Mouse (Mus musculus): Measurements from ENCODE around the gene Inpp5e. TPM values are rescaled to one million over a fixed set of nuclear protein-coding genes. Genes with fewer than 3 reads are reported as not detected.
A peak's percentile ranks its signal among the peaks of the same experiment; 100 is the strongest.

Gene Inpp5e
- total RNA-seq, 2 experiments from 2014 or later, result 28.1 to 28.2 TPM

DNA sequence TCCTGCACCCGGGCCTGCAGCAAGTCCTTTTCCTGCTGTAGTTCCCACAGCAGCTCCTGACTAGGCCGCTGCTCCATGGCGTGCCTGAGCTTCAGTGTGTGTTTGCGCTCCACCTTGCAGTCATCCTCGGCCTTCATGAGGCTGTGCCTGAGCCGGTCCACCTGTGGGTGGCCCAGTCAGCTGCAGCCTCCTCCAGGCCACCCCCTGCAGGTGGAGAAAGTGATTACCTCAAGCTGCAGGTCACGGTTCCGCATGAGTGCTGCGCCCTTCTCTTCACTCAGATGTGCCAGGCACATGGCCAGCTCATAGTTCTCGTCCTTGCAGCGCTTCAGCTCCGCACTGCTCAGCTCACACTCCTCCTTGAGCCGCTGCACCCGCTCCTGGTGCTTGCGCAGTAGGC is 51.5 kb downstream of the Inpp5e start:
- no peak for DNase-seq (ENCODE audit: extremely low spot score in 1 of 2, low spot score in 2 of 2)
- TF ChIP-seq CTCF (IDR thresholded peaks at IDR 0.05), result no peak; the same call in none of the 2 replicates
- H3K4me3 ChIP-seq, result no peak overlapping the region
- intact Hi-C loops (cut with DNase I), result no loop called here
- H3K27ac ChIP-seq, result no peak overlapping the region

- Histone ChIP-seq H3K27ac (no peak overlapping the region), H3K4me3 (no peak overlapping the region)
- DNase-seq (ENCODE audit: extremely low spot score in 1 of 2, low spot score in 2 of 2), result no peak
- intact Hi-C loops (cut with DNase I), result no loop called here
- TF ChIP-seq CTCF (IDR thresholded peaks at IDR 0.05), result no peak
Observed at GRCm38 (mm10) chr2:26356678-26357077, 52.3 kb downstream of the Inpp5e start.

GRCm38 (mm10) chr2:26356231-26356630 is 52.8 kb downstream of the Inpp5e start:
- no peak for TF ChIP-seq CTCF (IDR thresholded peaks at IDR 0.05)
- no peak overlapping the region for H3K27ac ChIP-seq
- no peak for DNase-seq (ENCODE audit: extremely low spot score in 1 of 2, low spot score in 2 of 2)
- no peak overlapping the region for H3K4me3 ChIP-seq
- intact Hi-C loops (cut with DNase I), result no loop called here

- Histone ChIP-seq H3K27ac (no peak overlapping the region), H3K4me3 (no peak overlapping the region)
- intact Hi-C loops (cut with DNase I), result no loop called here
- no peak for TF ChIP-seq CTCF (IDR thresholded peaks at IDR 0.05)
- DNase-seq (ENCODE audit: extremely low spot score in 1 of 2, low spot score in 2 of 2), result no peak
Observed at GRCm38 (mm10) chr2:26354401-26354800, 54.6 kb downstream of the Inpp5e start.

DNA sequence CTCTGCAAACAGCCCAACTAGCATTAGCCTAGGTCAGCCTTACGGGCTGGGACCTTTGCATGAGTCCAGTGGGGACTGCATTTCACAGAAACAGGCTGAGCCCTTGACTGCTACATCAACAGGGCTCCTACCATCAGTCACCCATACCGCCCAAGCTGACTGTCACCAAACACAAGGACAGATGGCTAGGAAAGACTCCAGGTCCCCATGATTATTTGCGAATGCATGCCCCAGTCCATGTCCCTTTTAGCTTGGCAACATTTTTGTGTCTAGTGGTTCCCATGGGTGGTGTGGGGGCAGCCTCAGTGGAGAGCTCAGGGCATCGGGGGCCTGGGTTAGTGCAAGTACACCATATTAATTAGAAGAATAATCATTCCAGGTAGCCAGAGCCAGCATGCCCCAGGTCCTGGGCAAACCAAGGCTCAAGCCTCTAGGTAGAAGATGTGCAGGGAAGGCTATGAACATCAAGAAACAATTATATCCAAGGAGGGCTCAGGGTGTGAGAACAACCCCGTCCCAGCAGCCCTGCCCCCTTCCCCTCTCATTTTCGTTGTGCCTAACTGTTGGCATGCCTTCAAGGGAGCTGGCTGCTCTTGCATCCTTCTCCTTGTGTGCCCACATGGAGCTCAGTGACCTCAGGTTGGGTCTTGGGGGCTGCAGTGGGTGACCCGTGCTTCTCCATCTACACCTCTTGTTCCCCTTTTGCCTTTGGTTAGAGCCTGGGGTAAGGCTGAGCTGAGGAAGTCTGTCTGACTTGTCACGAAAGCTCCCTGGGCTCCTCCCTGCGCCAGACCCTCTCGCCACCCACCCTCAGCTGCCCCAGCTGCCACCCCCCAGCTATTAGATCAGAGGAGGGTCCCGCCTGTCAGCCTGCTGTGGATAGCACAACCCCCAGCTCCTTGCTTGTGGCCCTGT is 55.7 kb downstream of the Inpp5e start:
- H3K27ac ChIP-seq, result peak overlapping the region; percentile 80; the same call in 1 of the 2 replicates
- TF ChIP-seq CTCF (IDR thresholded peaks at IDR 0.05), result no peak
- H3K4me3 ChIP-seq, result peak overlapping the region; percentile 76
- intact Hi-C loops (cut with DNase I), result no loop called here
- no peak for DNase-seq (ENCODE audit: extremely low spot score in 1 of 2, low spot score in 2 of 2)

- peak; percentile 1; the same call in 1 of the 2 replicates for TF ChIP-seq CTCF (IDR thresholded peaks at IDR 0.05)
Observed at GRCm38 (mm10) chr2:26352291-26352910, 56.6 kb downstream of the Inpp5e start.

DNA sequence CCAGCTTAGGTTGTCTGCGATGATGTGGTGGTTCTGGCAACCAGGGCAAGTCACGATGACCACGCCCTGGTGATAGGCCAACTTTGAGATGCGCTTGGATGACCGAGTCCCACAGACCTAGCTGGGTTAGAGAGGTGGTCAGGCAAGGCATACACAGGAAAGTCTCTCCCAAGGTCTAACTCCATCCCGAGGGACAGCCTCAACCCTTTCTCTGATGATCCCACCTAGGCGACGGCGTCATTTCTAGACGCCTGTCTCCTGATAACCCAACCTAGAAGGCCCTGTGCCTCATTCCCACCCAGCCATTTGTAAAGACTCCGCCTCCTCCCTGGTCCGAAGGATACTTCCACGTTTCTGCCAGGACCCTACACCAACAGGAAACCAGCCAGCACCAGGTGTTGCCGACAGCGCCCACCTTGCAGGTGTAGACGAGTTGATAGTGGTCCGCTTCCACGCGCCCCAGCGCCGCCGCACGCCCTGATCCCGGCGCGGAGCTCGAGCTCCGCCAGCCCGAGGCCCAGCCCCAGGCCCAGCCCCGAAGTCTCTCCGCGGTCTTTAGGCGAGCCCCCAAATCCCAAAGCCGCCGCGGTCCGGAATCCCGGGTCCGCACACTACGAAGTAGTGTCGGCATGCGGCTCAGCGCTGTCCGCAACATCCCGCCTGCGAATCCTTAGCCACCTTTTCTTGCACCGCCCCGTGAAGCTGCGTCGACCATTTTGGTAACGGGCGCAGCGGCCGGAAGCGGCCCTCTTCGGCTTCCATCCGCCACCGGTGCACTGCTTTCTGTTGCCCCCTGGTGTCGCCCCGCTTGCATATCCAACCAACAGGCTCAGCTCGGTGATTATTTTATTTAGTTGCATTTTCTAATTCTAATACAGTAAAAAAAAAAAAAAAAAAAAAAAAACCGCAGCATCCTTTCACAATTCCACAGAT is 57.4 kb downstream of the Inpp5e start, which contains the start of gene Dnlz:
TSS of gene Dnlz (minus strand) at position 753 of the 933 bp plus-strand sequence.
- H3K27ac ChIP-seq, result peak within 1 kb of the TSS; percentile 89
- TF ChIP-seq CTCF (IDR thresholded peaks at IDR 0.05), result peak; percentile 77
- intact Hi-C loops (cut with DNase I), result loop anchor here (1.0 kb wide), 2 partner anchors 26 to 51 kb away; no protein-coding TSS in a partner anchor

More at GRCm38 (mm10) chr2:26352291-26352910, 56.6 kb downstream of the Inpp5e start:
- peak; percentile 43 to 55 for DNase-seq (ENCODE audit: extremely low spot score in 1 of 2, low spot score in 2 of 2)
- peak overlapping the region; percentile 76 for H3K4me3 ChIP-seq
- intact Hi-C loops (cut with DNase I), result loop anchor here (1.0 kb wide), 2 partner anchors 27 to 52 kb away; no protein-coding TSS in a partner anchor
- peak overlapping the region; percentile 80 for H3K27ac ChIP-seq

GRCm38 (mm10) chr2:26348241-26348640 is 60.8 kb downstream of the Inpp5e start:
- intact Hi-C loops (cut with DNase I), result no loop called here
- DNase-seq (ENCODE audit: extremely low spot score in 1 of 2, low spot score in 2 of 2), result no peak
- no peak overlapping the region for H3K27ac ChIP-seq

More for the DNA sequence above, 57.4 kb downstream of the Inpp5e start, which contains the start of gene Dnlz:
- peak within 1 kb of the TSS; percentile 76 for H3K4me3 ChIP-seq
- peak; percentile 94 for DNase-seq (ENCODE audit: extremely low spot score in 1 of 2, low spot score in 2 of 2)

More at GRCm38 (mm10) chr2:26348241-26348640, 60.8 kb downstream of the Inpp5e start:
- no peak overlapping the region for H3K4me3 ChIP-seq
- no peak for TF ChIP-seq CTCF (IDR thresholded peaks at IDR 0.05)

Other genes starting within 250 kb of the Inpp5e start
- under 1 TPM; 0.27 to 0.35 TPM for gene Lhx3, start 200.9 kb downstream of the Inpp5e start, total RNA-seq (2021)
- gene Qsox2, start 171.7 kb downstream of the Inpp5e start, total RNA-seq (2021), result 10 to 100 TPM; 20.4 to 23.5 TPM
- 1 to 10 TPM in 1 of 2 experiments, under 1 TPM in 1; 0.79 to 2.4 TPM for gene Ccdc187, start 114.6 kb downstream of the Inpp5e start, total RNA-seq (2021)
- gene Gpsm1, start 93.7 kb downstream of the Inpp5e start, total RNA-seq (2021), result 10 to 100 TPM; 51.5 to 55.9 TPM
- gene Dnlz, start 57.1 kb downstream of the Inpp5e start, total RNA-seq (2021), result 10 to 100 TPM; 26.7 to 28.9 TPM
- gene Card9, start 48.3 kb downstream of the Inpp5e start, total RNA-seq (2021), result 1 to 10 TPM; 3.0 to 3.7 TPM
- 10 to 100 TPM; 74.2 to 78.2 TPM for gene Snapc4, start 28.6 kb downstream of the Inpp5e start, total RNA-seq (2021)
- 100 to 1,000 TPM; 152 to 164 TPM for gene Entr1, start 19.9 kb downstream of the Inpp5e start, total RNA-seq (2021)
- gene Pmpca, start 19.9 kb downstream of the Inpp5e start, total RNA-seq (2021), result 10 to 100 TPM; 93.6 to 94.4 TPM
- 10 to 100 TPM; 50.6 to 50.9 TPM for gene Sec16a, start 36.0 kb upstream of the Inpp5e start, total RNA-seq (2021)
- 10 to 100 TPM; 23.8 to 23.9 TPM for gene Notch1, start 107.5 kb upstream of the Inpp5e start, total RNA-seq (2021)
- gene Egfl7, start 170.8 kb upstream of the Inpp5e start, total RNA-seq (2021), result 10 to 100 TPM; 62.4 to 67.4 TPM
- gene Gm20532, start 177.4 kb upstream of the Inpp5e start, total RNA-seq (2021), result not detected
- 1 to 10 TPM; 1.3 to 1.8 TPM for gene Agpat2, start 195.2 kb upstream of the Inpp5e start, total RNA-seq (2021)
- 10 to 100 TPM; 72.4 to 78.9 TPM for gene Fam69b, start 219.3 kb upstream of the Inpp5e start, total RNA-seq (2021)

All from left cerebral cortex, adult 2 months (tissue).